Mouse (Mus musculus) adrenal gland, postnatal 4 days (tissue): ENCODE data around the gene Pdzd7. TPM values are rescaled to one million over a fixed set of nuclear protein-coding genes. Genes with fewer than 3 reads are reported as not detected.
A peak's percentile ranks its signal among the peaks of the same experiment; 100 is the strongest.
"Not testable (repeated sequence)": the region's sequence is repeated elsewhere in the genome, so short reads cannot be mapped to it uniquely, and the experiment has no call there.

ENCODE experiments used
- DNase-seq, 2 experiments: peaks; one replicate each; pipeline ENCODE4 v3.0.0; 2021 to 2022; ENCODE audit warnings: low spot score in 2 of 2, mixed read lengths in 2 of 2
- total RNA-seq, 2 experiments: library from RNA; stranded (reverse); gene quantifications; 2 replicates each; pipeline ENCODE4 v1.2.3; 2021

Pdzd7 gene
- total RNA-seq, 2 experiments from 2014 or later = 0.25 to 0.34 TPM

- DNase-seq = no peak
Measured at GRCm38 (mm10) chr19:45063565-45064292, 18.2 kb upstream of the Pdzd7 start.

- DNase-seq = no peak
Measured at GRCm38 (mm10) chr19:45058841-45059240, 13.3 kb upstream of the Pdzd7 start.

GRCm38 (mm10) chr19:45058113-45058839, 12.8 kb upstream of the Pdzd7 start:
- peak; percentile 42 to 79 for DNase-seq

DNA sequence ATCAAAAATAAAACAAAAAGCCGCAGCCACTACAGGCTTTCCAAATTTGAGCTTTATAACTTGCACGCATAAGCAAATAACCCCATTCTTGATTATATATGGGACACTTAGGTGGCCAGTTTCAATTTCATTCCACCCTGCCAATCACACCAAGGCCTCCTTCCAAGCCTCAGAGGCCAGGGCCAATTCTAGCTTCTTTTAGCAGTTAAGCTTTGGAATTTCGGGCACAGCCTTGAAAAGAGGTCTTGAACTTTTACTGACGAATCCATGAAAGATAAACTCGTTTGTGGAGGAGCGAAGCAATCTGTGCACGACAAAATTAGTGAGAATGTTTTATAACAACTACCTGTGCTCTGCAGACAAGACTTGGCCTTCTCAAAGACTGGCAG, 12.2 kb upstream of the Pdzd7 start:
- DNase-seq = no peak

- DNase-seq = no peak
Measured at GRCm38 (mm10) chr19:45056908-45057698, 11.6 kb upstream of the Pdzd7 start.

DNA sequence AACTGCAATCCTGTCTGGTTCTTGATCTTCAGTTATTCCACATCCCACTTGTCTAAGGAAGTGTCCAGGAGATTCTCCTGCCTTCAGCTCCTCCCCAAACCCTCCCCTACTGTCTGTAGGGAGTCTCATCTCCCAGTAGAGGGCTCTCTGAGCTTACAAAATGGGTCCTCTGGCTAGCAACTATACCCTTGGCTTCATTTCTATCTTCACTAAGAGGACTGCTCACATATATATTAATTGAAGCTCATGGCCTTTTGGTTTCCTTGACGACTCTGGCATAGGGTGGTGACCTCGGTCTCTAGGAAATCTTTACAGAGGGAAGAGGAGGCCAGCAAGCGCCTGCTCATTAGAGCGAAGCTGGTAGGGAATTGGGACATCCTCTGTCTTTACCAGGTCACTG, 10.8 kb upstream of the Pdzd7 start:
- DNase-seq = no peak

GRCm38 (mm10) chr19:45054892-45055690, 9.6 kb upstream of the Pdzd7 start:
- DNase-seq = no peak

GRCm38 (mm10) chr19:45053451-45053850, 7.9 kb upstream of the Pdzd7 start:
- DNase-seq = no peak

DNA sequence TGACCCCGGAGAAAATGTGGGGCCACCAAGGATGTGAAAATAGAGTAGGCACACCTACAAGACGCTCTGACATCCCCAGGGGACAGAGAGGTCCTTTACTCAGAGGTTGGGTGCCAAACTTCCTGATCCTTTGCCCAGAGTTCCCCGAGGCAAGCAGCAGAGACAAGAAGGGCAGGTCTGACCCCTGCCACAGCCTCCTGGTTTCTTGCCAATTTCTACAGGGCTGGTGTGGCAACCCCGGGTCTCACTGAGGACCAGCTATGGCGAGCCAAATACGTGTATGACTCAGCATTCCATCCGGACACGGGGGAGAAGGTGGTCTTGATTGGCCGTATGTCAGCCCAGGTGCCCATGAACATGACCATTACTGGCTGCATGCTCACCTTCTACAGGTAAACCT, 4.0 kb upstream of the Pdzd7 start:
- no peak for DNase-seq

GRCm38 (mm10) chr19:45048644-45049365, 3.3 kb upstream of the Pdzd7 start:
- no peak for DNase-seq

GRCm38 (mm10) chr19:45047935-45048643, 2.6 kb upstream of the Pdzd7 start:
- DNase-seq = no peak

DNA sequence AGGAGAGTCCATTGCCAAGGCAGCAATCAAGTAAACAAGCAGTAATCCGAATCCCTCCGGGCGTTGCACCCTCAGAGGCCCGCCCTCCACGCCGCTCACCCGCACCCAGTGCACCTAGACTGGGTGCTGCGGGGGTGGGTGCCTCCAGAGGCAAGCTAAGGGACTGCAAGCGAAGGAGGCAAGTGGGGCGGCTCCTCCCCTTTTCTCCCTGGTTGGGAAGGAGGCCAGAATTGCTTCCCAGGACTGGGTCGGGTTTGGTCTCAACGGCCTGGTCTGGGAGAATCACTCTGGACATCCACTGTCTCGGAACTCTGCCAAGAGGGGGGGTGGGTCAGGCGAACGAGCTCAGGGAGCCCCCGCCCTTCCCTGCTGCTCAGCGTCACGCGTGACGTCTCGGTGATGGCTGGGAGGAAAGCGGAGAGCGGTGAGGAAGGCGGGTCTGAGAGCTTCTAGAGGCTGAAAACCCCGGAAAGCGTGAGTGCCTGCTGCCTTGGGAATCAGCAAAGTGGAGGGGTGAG, 2.0 kb upstream of the Pdzd7 start, which contains the start of gene Sfxn3:
Gene Sfxn3, plus strand, starts transcription at position 87 of the 518 bp plus-strand sequence.
- peak; percentile 80 to 90 for DNase-seq

- no peak for DNase-seq
Measured at GRCm38 (mm10) chr19:45046523-45047321, 1.2 kb upstream of the Pdzd7 start.

GRCm38 (mm10) chr19:45045236-45045635, 281 bp downstream of the Pdzd7 start:
- no peak for DNase-seq

DNA sequence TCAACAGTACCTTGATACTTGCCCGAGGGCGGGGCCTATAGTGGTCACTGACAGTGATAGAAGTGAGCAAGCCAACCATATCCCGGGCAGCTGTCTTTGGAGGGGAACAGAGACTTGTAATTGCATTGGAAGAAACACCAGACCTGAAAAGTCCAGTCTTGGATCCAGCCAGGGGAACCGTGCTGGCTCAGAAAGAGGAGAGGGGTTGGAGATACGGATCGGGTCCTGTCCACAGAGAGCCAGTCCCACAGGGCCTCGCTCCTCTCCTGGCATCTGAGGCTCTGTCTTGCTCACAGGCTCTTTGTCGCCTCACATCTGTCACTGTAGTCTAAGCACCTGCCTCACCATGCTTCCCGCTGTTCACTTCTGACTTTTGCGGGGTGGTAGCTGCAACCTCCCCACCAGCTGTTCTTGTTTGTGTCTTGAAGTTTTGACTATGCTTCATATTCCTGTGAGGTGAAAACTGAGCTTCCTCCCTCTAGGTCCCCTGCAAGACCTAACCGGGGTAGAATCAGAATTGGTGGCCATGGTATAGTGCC, 1.1 kb downstream of the Pdzd7 start:
- no peak for DNase-seq

- DNase-seq = no peak
Measured at GRCm38 (mm10) chr19:45040214-45040613, 5.3 kb downstream of the Pdzd7 start.

GRCm38 (mm10) chr19:45038198-45038597, 7.3 kb downstream of the Pdzd7 start:
- not testable (repeated sequence) for DNase-seq

GRCm38 (mm10) chr19:45036867-45037266, 8.7 kb downstream of the Pdzd7 start:
- no peak for DNase-seq
